Mouse (Mus musculus) layer of hippocampus, adult 9-10 months (tissue): ENCODE measurements around the gene Polr2l.

Experiments used
- DNase-seq: peaks from one replicate; pipeline ENCODE4 v3.0.0; 2022; ENCODE audit warnings: low spot score

Polr2l gene

GRCm38 (mm10) chr7:141467230-141468030, 7.5 kb downstream of the Polr2l start, which contains the start of gene Cd151:
Cd151 (plus strand) TSS chr7:141467392.
- DNase-seq: no peak

DNA sequence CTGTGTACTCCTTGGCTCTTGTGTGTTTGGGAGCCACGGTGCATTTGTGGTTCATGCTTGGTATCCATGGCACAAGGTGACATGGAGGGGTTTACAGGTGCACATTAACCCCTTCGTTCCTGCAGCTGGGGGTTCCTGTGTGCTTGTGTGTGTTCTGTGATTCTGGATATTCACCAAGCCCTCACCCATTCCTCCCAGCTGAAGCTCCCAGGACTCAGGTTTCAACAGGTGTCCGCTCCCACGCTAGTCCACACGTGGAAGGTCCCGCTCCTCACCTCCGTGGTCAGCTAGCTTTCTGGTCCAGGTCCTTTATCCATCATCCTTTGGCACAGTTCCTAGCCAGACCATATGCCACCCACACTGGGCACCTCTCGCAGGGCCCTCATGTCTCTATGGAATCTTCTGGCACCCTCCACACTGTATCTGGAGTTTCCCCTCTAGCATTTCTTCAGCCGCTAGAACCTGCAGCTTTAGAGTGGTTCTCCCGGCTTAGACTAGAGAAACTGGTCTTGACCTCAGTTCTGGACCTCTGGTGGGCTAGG, 8.3 kb downstream of the Polr2l start:
- no peak for DNase-seq

DNA sequence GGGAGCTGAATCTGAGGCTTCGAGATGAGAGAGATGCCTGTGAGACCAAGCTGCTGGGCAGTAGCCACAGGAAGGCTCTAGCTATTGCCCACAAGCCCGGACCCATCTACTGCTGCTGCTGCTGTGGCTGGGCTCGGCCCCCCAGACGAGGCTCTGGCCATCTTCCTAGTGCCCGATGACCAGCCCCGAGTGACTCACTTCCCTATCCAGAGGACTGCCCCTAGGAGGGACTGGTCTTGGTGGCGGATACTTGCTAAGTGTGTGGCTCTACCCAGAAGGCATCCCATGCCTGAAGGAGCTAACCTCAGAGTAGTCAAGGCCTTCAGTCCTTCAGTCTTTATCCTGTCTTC, 8.9 kb downstream of the Polr2l start:
- DNase-seq: no peak

GRCm38 (mm10) chr7:141465388-141466044, 9.4 kb downstream of the Polr2l start:
- no peak for DNase-seq

GRCm38 (mm10) chr7:141464603-141465201, 10.2 kb downstream of the Polr2l start:
- no peak for DNase-seq

GRCm38 (mm10) chr7:141463824-141464602, 10.9 kb downstream of the Polr2l start:
- DNase-seq: no peak

- no peak for DNase-seq
These were observed 12.6 kb downstream of the Polr2l start for GRCm38 (mm10) chr7:141462333-141462821.

DNA sequence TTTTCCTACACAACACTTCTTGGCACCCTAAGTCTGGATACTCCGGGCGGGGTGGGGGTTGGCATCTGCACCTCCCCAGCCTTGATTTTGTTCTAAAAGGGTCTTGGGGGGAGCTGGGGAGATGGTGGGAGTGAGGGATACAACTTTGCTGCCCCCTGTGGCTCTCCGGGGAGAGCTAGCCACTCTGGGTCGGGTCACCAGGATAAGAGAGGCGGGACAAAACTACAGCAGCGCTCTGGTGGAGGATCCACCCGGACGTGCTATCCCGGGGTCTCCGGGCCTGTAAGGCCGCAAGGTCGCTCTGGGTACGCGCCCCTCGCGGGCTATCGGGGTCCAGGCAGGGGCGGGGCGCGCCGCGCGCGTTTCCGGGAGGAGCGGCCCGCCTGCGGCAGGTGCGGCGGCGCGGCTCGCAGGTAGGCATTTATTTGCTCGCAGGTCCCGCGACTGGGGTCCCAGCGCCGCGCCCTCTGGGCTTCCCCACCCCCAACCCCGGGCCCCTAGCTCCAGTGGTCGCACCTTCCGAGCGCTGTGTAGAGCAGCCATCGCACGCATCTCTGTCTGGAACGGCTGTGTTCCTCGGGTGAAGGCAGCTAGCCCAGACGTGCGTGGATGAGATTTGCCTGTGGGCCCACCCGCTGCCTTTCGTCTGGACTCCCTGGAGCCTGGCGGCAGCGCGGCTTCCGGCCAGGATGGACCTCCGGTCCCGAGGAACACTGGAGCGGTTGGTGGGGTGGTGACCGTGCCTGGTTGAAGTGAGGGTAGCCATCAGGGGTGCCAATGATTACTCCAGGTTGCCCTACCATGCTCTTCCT, 13.2 kb downstream of the Polr2l start:
- no peak for DNase-seq

GRCm38 (mm10) chr7:141460391-141461113, 14.4 kb downstream of the Polr2l start, which contains the start of gene Cracr2b:
Cracr2b (plus strand) TSS chr7:141461094.
- no peak for DNase-seq

GRCm38 (mm10) chr7:141460001-141460390, 14.9 kb downstream of the Polr2l start:
- no peak for DNase-seq

DNA sequence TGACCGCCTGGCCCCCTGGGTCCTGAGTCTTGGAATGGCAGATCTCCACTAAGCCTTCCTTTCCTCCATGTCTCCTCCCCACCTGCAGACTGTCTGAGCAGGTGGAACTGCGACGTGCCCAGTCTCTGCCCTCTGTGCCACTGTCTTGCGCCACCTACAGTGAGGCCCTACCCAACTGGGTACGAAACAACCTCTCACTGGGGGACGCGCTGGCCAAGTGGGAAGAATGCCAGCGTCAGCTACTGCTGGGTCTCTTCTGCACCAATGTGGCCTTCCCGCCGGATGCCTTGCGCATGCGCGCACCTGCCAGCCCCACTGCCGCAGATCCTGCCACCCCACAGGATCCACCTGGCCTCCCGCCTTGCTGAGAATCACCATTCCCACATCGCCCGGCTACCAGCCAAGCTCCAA, 15.6 kb downstream of the Polr2l start:
- no peak for DNase-seq

- DNase-seq: no peak
These were observed 16.3 kb downstream of the Polr2l start for GRCm38 (mm10) chr7:141458661-141459060.

- DNase-seq: no peak
These were observed 16.8 kb downstream of the Polr2l start for GRCm38 (mm10) chr7:141457986-141458660.

DNA sequence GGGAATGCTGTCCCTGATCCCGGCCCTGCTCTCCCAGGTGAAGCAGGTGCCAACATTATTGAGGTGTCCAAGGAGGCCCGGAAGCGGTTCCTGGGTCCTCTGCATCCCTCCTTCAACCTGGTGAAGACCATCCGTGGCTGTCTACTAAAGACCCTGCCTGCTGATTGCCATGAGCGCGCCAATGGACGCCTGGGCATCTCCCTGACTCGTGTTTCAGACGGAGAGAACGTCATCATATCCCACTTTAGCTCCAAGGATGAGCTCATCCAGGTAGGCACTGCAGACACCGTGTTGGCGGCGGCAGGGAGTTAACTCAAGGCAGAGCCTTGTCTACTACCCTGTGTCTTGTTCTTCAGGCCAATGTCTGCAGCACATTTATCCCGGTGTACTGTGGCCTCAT, 17.7 kb downstream of the Polr2l start:
- no peak for DNase-seq

GRCm38 (mm10) chr7:141456739-141457138, 18.2 kb downstream of the Polr2l start:
- no peak for DNase-seq

GRCm38 (mm10) chr7:141455610-141456314, 19.2 kb downstream of the Polr2l start:
- DNase-seq: no peak

GRCm38 (mm10) chr7:141454967-141455551, 19.9 kb downstream of the Polr2l start, which contains the start of gene Pnpla2:
Pnpla2 (plus strand) TSS chr7:141455198.
- DNase-seq: no peak

DNA sequence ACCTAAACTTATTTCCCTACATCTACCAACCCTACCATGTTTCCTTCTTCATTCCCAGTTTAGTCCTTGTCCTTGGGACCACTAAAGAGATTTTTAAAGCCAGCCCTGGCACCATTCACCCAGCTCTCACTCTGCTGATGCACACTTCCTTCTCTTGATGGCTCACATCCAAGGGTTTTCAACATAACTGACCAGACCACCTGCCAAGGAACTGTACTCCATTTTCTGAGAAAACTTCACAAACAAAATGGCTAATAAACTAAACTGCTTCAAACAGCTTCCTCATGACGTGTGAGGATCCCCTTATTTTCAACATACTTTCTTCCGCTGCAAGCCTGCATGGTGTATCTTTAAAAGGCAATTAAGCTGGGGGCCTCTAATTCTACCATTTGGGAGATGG, 21.3 kb downstream of the Polr2l start:
- DNase-seq: no peak

- no peak for DNase-seq
These were observed 23.0 kb downstream of the Polr2l start for GRCm38 (mm10) chr7:141451928-141452327.
